Mouse (Mus musculus) C2C12 (cell line): ENCODE results near the gene Krtap27-1. TPM values are rescaled to one million over a fixed set of nuclear protein-coding genes. Genes with fewer than 3 reads are reported as not detected.

ENCODE experiments used
- H3K27me3 ChIP-seq: one replicate; pipeline ENCODE4 v1.6.1; 2011; ENCODE audit not compliant: control insufficient read depth, insufficient read depth, insufficient read length
- H3K36me3 ChIP-seq: one replicate; pipeline ENCODE4 v1.6.1; 2011; ENCODE audit not compliant: control insufficient read depth, insufficient read depth
- H3K4me3 ChIP-seq: one replicate; pipeline ENCODE4 v1.5.1; 2011; ENCODE audit warnings: mild to moderate bottlenecking, control low read depth; ENCODE audit not compliant: poor library complexity, insufficient read depth, severe bottlenecking
- H3K79me2 ChIP-seq: one replicate; pipeline ENCODE4 v1.6.1; 2011; ENCODE audit not compliant: control insufficient read depth, insufficient read depth
- H3K79me3 ChIP-seq: one replicate; pipeline ENCODE4 v1.6.1; 2011; ENCODE audit warnings: low read depth, control low read depth
- H3ac ChIP-seq: one replicate; pipeline ENCODE3; 2011; ENCODE audit warnings: low read depth; ENCODE audit not compliant: control insufficient read depth, insufficient read length
- USF1 ChIP-seq: IDR thresholded peaks from one replicate; pipeline ENCODE4 v1.6.1; 2011; ENCODE audit warnings: low read depth, mild to moderate bottlenecking, control low read depth, moderate library complexity
- polyA plus RNA-seq: library from polyadenylated mRNA; unstranded; fragments of >200 nt; fragmentation: generic; extraction: Trizol; gene quantifications from one replicate; pipeline ENCODE4 v1.2.1, GENCODE M21; 2012; ENCODE audit warnings: missing spikeins

Gene Krtap27-1
- polyA plus RNA-seq, 1 experiment = not detected

DNA sequence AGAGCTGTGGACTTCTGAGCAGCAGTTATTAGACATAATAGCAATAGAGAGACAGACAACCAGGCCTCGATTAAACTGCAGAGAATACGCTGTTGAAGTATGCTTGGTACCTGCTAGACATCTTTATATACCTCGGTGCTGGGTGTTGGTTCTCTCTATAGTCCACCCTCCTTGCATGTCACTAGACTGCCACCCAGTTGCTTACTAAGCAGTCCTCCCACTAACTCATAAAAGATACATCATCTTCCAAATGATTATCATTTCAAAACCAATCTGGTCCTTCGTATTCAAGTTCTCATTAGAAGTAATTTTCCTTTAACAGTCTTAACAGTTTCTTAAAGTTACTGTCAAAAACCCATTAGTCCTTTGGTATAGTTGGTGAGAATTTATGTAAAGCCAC is 43.9 kb downstream of the Krtap27-1 start, which contains the start of gene 2310079G19Rik:
Gene 2310079G19Rik (minus strand): TSS at position 101 of the 400 bp plus-strand sequence.
- Histone ChIP-seq H3K36me3 (no peaks in the 10 kb centered on the region), H3K79me2 (no peaks in the 10 kb centered on the region), H3ac (no peak within 1 kb of the TSS), H3K27me3 (no peaks in the 10 kb centered on the region), H3K79me3 (no peaks in the 10 kb centered on the region), H3K4me3 (no peak within 1 kb of the TSS)
- TF ChIP-seq USF1 = no peak

Other genes starting within 250 kb of the Krtap27-1 start
- not detected for gene Cldn17, start 164.7 kb downstream of the Krtap27-1 start, polyA plus RNA-seq
- not detected for gene Cldn8, start 108.5 kb downstream of the Krtap27-1 start, polyA plus RNA-seq
- not detected for gene Krtap24-1, start 59.4 kb downstream of the Krtap27-1 start, polyA plus RNA-seq
- gene 2310079G19Rik, start 44.0 kb downstream of the Krtap27-1 start, polyA plus RNA-seq = not detected
- not detected for gene Krtap26-1, start 23.9 kb downstream of the Krtap27-1 start, polyA plus RNA-seq
- gene 2310061N02Rik, start 36.3 kb upstream of the Krtap27-1 start, polyA plus RNA-seq = not detected
- gene Krtap13-1, start 57.2 kb upstream of the Krtap27-1 start, polyA plus RNA-seq = not detected
- gene Krtap13, start 80.0 kb upstream of the Krtap27-1 start, polyA plus RNA-seq = not detected
- not detected for gene 2310034C09Rik, start 87.2 kb upstream of the Krtap27-1 start, polyA plus RNA-seq
- not detected for gene 2310057N15Rik, start 102.5 kb upstream of the Krtap27-1 start, polyA plus RNA-seq
- gene Gm5965, start 106.2 kb upstream of the Krtap27-1 start, polyA plus RNA-seq = not detected
- not detected for gene Gm20741, start 140.5 kb upstream of the Krtap27-1 start, polyA plus RNA-seq
- gene Krtap15, start 148.5 kb upstream of the Krtap27-1 start, polyA plus RNA-seq = not detected
- not detected for gene Krtap14, start 154.5 kb upstream of the Krtap27-1 start, polyA plus RNA-seq
- gene Krtap19-1, start 197.7 kb upstream of the Krtap27-1 start, polyA plus RNA-seq = not detected
- not detected for gene Krtap19-2, start 202.6 kb upstream of the Krtap27-1 start, polyA plus RNA-seq
- gene Krtap19-3, start 206.4 kb upstream of the Krtap27-1 start, polyA plus RNA-seq = not detected
- not detected for gene Krtap19-4, start 213.4 kb upstream of the Krtap27-1 start, polyA plus RNA-seq
- gene Krtap19-5, start 224.8 kb upstream of the Krtap27-1 start, polyA plus RNA-seq = not detected